Mouse (Mus musculus): Measurements from ENCODE around the gene Tmem240. TPM values are rescaled to one million over a fixed set of nuclear protein-coding genes. Genes with fewer than 3 reads are reported as not detected.
"Not testable (repeated sequence)": the region's sequence is repeated elsewhere in the genome, so short reads cannot be mapped to it uniquely, and the experiment has no call there.

Tmem240 gene
- polyA plus RNA-seq, 1 experiment from 2014 or later = 1.3 TPM

DNA sequence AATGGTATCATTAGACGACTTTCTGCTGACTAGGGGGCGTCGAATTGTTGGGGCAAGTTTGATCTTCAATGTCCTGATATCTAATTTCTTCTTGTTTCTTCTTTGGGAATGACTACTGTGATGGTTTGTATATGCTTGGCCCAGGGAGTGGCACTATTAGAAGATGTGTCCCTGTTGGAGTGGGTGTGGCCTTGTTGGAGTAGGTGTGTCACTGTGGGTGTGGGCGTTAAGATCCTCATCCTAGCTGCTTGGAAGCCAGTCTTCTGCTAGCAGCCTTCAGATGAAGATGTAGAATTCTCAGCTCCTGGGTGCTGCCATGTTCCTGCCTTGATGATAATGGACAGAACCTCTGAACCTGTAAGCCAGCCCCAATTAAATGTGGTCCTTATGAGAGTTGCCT lies 54.2 kb downstream of the Tmem240 start:
- H3K9me3 ChIP-seq; H3K4me3 ChIP-seq; H3K9ac ChIP-seq; H3K4me2 ChIP-seq; ATAC-seq (ENCODE audit: insufficient number of reproducible peaks, low FRiP score, low TSS enrichment, low read depth); H3K36me3 ChIP-seq; H3K27ac ChIP-seq; H3K27me3 ChIP-seq: not testable (repeated sequence)
- peaks cover 12% of the 10 kb centered on the region for H3K4me1 ChIP-seq
- 78% methylated on average over 4 of the region's 4 CpGs for WGBS

DNA sequence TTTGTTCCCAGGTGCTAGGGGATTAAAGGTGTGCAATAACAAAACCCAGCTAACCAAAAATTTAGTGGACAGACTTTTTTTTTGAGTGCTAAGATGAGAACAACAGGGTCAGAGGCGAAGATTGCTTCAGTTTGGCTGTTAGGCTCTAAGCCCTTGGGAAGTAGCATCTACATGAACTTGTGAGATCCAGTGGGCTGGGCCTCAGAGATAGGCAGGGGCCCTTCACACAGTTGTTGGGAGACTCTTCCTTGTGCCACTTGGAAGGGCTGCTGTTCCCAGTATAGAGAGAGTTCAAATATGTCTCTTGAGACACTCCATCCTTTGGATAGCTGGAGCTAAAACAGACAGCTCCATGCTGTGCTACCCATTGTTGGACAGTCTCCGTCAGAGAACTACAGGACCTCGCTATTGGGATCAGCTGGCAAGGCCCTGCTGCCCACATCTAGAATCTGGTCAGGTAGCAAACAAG lies 55.5 kb downstream of the Tmem240 start, which contains the start of gene Ankrd65:
Gene Ankrd65, plus strand, starts transcription at position 419 of the 469 bp plus-strand sequence.
- Histone ChIP-seq H3K27me3 (no peaks in the 10 kb centered on the region), H3K4me2 (no peak within 1 kb of the TSS), H3K4me1 (peaks cover 7% of the 10 kb centered on the region), H3K4me3 (no peak within 1 kb of the TSS), H3K27ac (no peak within 1 kb of the TSS), H3K9ac (no peak within 1 kb of the TSS), H3K9me3 (no peaks in the 10 kb centered on the region), H3K36me3 (no peaks in the 10 kb centered on the region)
- no peak for ATAC-seq (ENCODE audit: insufficient number of reproducible peaks, low FRiP score, low TSS enrichment, low read depth)
- 83% methylated on average over 3 of the region's 3 CpGs for WGBS

Small RNA genes lying within 50 kb of the gene (microRNA-seq; reads per million reads assigned to microRNA genes)
- not detected for gene Gm27743

Other genes starting within 250 kb of the Tmem240 start
- 391 and 399 TPM in 2 replicates for gene Gnb1, start 243.4 kb upstream of the Tmem240 start, polyA plus RNA-seq (2015; fragmentation: Nextera tagmentation; extraction: Ambion mirVana)
- gene Nadk, start 172.4 kb upstream of the Tmem240 start, polyA plus RNA-seq (2015; fragmentation: Nextera tagmentation; extraction: Ambion mirVana) = 85.7 and 90.6 TPM in 2 replicates
- gene Slc35e2, start 133.4 kb upstream of the Tmem240 start, polyA plus RNA-seq (2015; fragmentation: Nextera tagmentation; extraction: Ambion mirVana) = 6.8 and 7.4 TPM in 2 replicates
- gene Cdk11b, start 109.9 kb upstream of the Tmem240 start, polyA plus RNA-seq (2015; fragmentation: Nextera tagmentation; extraction: Ambion mirVana) = 58.8 and 59.9 TPM in 2 replicates
- gene Gm10563, start 89.4 kb upstream of the Tmem240 start, polyA plus RNA-seq (2015; fragmentation: Nextera tagmentation; extraction: Ambion mirVana) = not detected in 2 replicates
- 23.7 and 36.9 TPM in 2 replicates for gene Mmp23, start 81.4 kb upstream of the Tmem240 start, polyA plus RNA-seq (2015; fragmentation: Nextera tagmentation; extraction: Ambion mirVana)
- 30.1 and 34.3 TPM in 2 replicates for gene Mib2, start 65.6 kb upstream of the Tmem240 start, polyA plus RNA-seq (2015; fragmentation: Nextera tagmentation; extraction: Ambion mirVana)
- 11.1 and 11.5 TPM in 2 replicates for gene Fndc10, start 40.5 kb upstream of the Tmem240 start, polyA plus RNA-seq (2015; fragmentation: Nextera tagmentation; extraction: Ambion mirVana)
- gene Ssu72, start 30.0 kb upstream of the Tmem240 start, polyA plus RNA-seq (2015; fragmentation: Nextera tagmentation; extraction: Ambion mirVana) = 132 and 139 TPM in 2 replicates
- gene Atad3a, start 26.3 kb downstream of the Tmem240 start, polyA plus RNA-seq (2015; fragmentation: Nextera tagmentation; extraction: Ambion mirVana) = 84.1 and 91.5 TPM in 2 replicates
- 17.6 and 21.3 TPM in 2 replicates for gene Vwa1, start 39.9 kb downstream of the Tmem240 start, polyA plus RNA-seq (2015; fragmentation: Nextera tagmentation; extraction: Ambion mirVana)
- 0.38 and 0.52 TPM in 2 replicates for gene Tmem88b, start 51.1 kb downstream of the Tmem240 start, polyA plus RNA-seq (2015; fragmentation: Nextera tagmentation; extraction: Ambion mirVana)
- not detected in 2 replicates for gene Ankrd65, start 55.6 kb downstream of the Tmem240 start, polyA plus RNA-seq (2015; fragmentation: Nextera tagmentation; extraction: Ambion mirVana)
- 169 and 184 TPM in 2 replicates for gene Mrpl20, start 68.1 kb downstream of the Tmem240 start, polyA plus RNA-seq (2015; fragmentation: Nextera tagmentation; extraction: Ambion mirVana)
- gene Ccnl2, start 77.7 kb downstream of the Tmem240 start, polyA plus RNA-seq (2015; fragmentation: Nextera tagmentation; extraction: Ambion mirVana) = 185 and 187 TPM in 2 replicates
- gene Aurkaip1, start 96.5 kb downstream of the Tmem240 start, polyA plus RNA-seq (2015; fragmentation: Nextera tagmentation; extraction: Ambion mirVana) = 123 and 128 TPM in 2 replicates
- 150 and 197 TPM in 2 replicates for gene Mxra8, start 104.9 kb downstream of the Tmem240 start, polyA plus RNA-seq (2015; fragmentation: Nextera tagmentation; extraction: Ambion mirVana)
- gene Dvl1, start 112.6 kb downstream of the Tmem240 start, polyA plus RNA-seq (2015; fragmentation: Nextera tagmentation; extraction: Ambion mirVana) = 7.1 and 10.4 TPM in 2 replicates
- gene Tas1r3, start 128.6 kb downstream of the Tmem240 start, polyA plus RNA-seq (2015; fragmentation: Nextera tagmentation; extraction: Ambion mirVana) = 0.32 and 0.42 TPM in 2 replicates
- 19.7 and 20.8 TPM in 2 replicates for gene Cptp, start 134.6 kb downstream of the Tmem240 start, polyA plus RNA-seq (2015; fragmentation: Nextera tagmentation; extraction: Ambion mirVana)
- 69.5 and 72.3 TPM in 2 replicates for gene Ints11, start 134.7 kb downstream of the Tmem240 start, polyA plus RNA-seq (2015; fragmentation: Nextera tagmentation; extraction: Ambion mirVana)
- 61.8 and 66.6 TPM in 2 replicates for gene Pusl1, start 157.0 kb downstream of the Tmem240 start, polyA plus RNA-seq (2015; fragmentation: Nextera tagmentation; extraction: Ambion mirVana)
- gene Acap3, start 157.0 kb downstream of the Tmem240 start, polyA plus RNA-seq (2015; fragmentation: Nextera tagmentation; extraction: Ambion mirVana) = 23.3 and 23.8 TPM in 2 replicates
- gene Ube2j2, start 209.0 kb downstream of the Tmem240 start, polyA plus RNA-seq (2015; fragmentation: Nextera tagmentation; extraction: Ambion mirVana) = 87.9 and 99.7 TPM in 2 replicates
- 48.3 and 50.3 TPM in 2 replicates for gene C1qtnf12, start 227.5 kb downstream of the Tmem240 start, polyA plus RNA-seq (2015; fragmentation: Nextera tagmentation; extraction: Ambion mirVana)